ENCODE assay signal across 12 mouse cellular contexts in the genomic region with DNA sequence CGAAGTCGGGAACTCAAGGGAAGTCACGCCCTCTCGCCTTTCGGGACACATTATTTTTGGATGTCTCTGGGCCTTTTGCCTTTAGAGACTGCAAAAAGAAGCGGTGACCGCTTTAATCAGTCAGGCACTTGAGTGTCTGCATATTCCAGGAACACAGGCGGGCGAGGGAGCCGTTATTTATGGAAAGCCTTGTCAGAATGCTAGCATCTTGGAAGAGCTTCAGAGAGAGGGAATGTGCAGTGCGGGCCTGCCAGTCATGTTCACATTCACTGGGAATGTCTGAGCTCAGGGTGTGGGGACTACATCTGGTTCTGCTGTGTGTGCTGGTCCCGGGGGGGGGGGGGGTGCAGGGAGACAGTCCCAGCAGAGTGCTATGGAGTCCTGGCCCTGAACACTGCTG. TPM values are rescaled to one million over a fixed set of nuclear protein-coding genes. Genes with fewer than 3 reads are reported as not detected.
DNase-seq lines count a peak whose midpoint lies in the region; ATAC-seq and TF ChIP-seq lines count a peak whose summit lies in the region.
"Had no signal": no experiment of that assay in that cellular context is flagged by ENCODE, and none has a peak within 500 bp of the region (broad histone marks: within the 10 kb centered on the region; RNA-seq: fewer than 3 reads in every experiment).

No protein-coding gene starts in this region.

- no peaks in the 10 kb centered on the region for H3K27me3 ChIP-seq in hindbrain, embryonic 11.5 days (ENCODE audit: control insufficient read depth, insufficient read depth, low read length)

- no peak overlapping the region for H3K4me3 ChIP-seq in layer of hippocampus, adult 2 months
- no peak overlapping the region; the same call in 1 of the 2 replicates for H3K4me3 ChIP-seq in gastrocnemius, adult 2 months
- no peak overlapping the region for H3K4me3 ChIP-seq in hindbrain, embryonic 11.5 days (ENCODE audit: low read depth, low read length)

- H3K27ac ChIP-seq in layer of hippocampus, adult 2 months, result no peak overlapping the region; the same call in 1 of the 2 replicates
- H3K27ac ChIP-seq in gastrocnemius, adult 2 months, result peak overlapping the region; percentile 81
- no peak overlapping the region for H3K27ac ChIP-seq in hindbrain, embryonic 11.5 days (ENCODE audit: low read depth, low read length)
- H3K27ac ChIP-seq: hindbrain, embryonic 14.5 days had no signal

- no peaks in the 10 kb centered on the region for H3K9me3 ChIP-seq in hindbrain, embryonic 11.5 days (ENCODE audit: control insufficient read depth, low read length)

- WGBS in hindbrain, embryonic 11.5 days, result 90% methylated on average over 12 of the region's 12 CpGs

- H3K4me2 ChIP-seq in hindbrain, embryonic 11.5 days (replicated peaks; ENCODE audit: low read depth, low read length), result no peak overlapping the region
- H3K4me2 ChIP-seq: hindbrain, embryonic 14.5 days; liver, embryonic 11.5 days had no signal

- ATAC-seq in hindbrain, embryonic 11.5 days (ENCODE audit: low FRiP score), result no peak
- ATAC-seq in CD4-positive, CD25-positive, alpha-beta regulatory T cell, adult 4 months, result no peak

- H3K36me3 ChIP-seq in hindbrain, embryonic 11.5 days (ENCODE audit: control insufficient read depth, insufficient read depth, low read length), result no peaks in the 10 kb centered on the region

- intact Hi-C loops in gastrocnemius, adult 2 months (cut with DNase I), result no loop called here
- intact Hi-C loops in heart, postnatal 25 days (cut with DNase I), result no loop called here

- no peak for TF ChIP-seq CTCF in layer of hippocampus, adult 2 months (conservative IDR thresholded peaks at IDR 0.05)
- TF ChIP-seq CTCF in gastrocnemius, adult 2 months (IDR thresholded peaks at IDR 0.05), result no peak

- no peak overlapping the region for H3K9ac ChIP-seq in hindbrain, embryonic 11.5 days (ENCODE audit: low read depth, low read length)
- H3K9ac ChIP-seq: hindbrain, embryonic 14.5 days had no signal

- DNase-seq in layer of hippocampus, adult 2 months (ENCODE audit: low spot score in 2 of 2), result peak; percentile 41 to 44
- DNase-seq in layer of hippocampus, postnatal 25 days (ENCODE audit: extremely low spot score in 1 of 2, low spot score in 1 of 2), result no peak
- peak; percentile 79 for DNase-seq in gastrocnemius, adult 2 months
- DNase-seq in heart, postnatal 25 days (ENCODE audit: low spot score), result peak; percentile 45
- peak; percentile 70 to 82 for DNase-seq in right cerebral cortex, postnatal 10 days (ENCODE audit: low spot score in 2 of 2)
- no peak for DNase-seq in hindbrain, embryonic 11.5 days (ENCODE audit: low spot score)
- DNase-seq in embryo, embryonic 10.5 days (ENCODE audit: low spot score), result no peak

- H3K4me1 ChIP-seq in hindbrain, embryonic 11.5 days (replicated peaks; ENCODE audit: control insufficient read depth, insufficient read depth, low read length), result no peaks in the 10 kb centered on the region

RNA-seq across cellular contexts. Expression of gene 1700016D06Rik, which starts 5.0 kb away (rescaled TPM):
- not detected for total RNA-seq in layer of hippocampus, adult 2 months (2021)
- total RNA-seq in layer of hippocampus, postnatal 25 days (2021), result not detected
- total RNA-seq in gastrocnemius, adult 2 months (2021), result not detected
- total RNA-seq in heart, postnatal 25 days (2021), result not detected
- not detected in 2 replicates for polyA plus RNA-seq in hindbrain, embryonic 11.5 days (2014; fragmentation: Nextera tagmentation; extraction: Ambion mirVana)
- polyA plus RNA-seq in CD4-positive, CD25-positive, alpha-beta regulatory T cell, adult 4 months (2017; shearing (Covaris generic)), result under 1 TPM; 0.51 to 0.54 TPM
- total RNA-seq: MEL; neutrophil, adult 5-6 weeks had no signal
- polyA plus RNA-seq: hindbrain, embryonic 14.5 days; liver, embryonic 11.5 days had no signal

RNA-seq across cellular contexts. Expression of gene Arhgef7, which starts 21.7 kb away (rescaled TPM):
- 100 to 1,000 TPM; 120 to 123 TPM for total RNA-seq in layer of hippocampus, adult 2 months (2021)
- total RNA-seq in layer of hippocampus, postnatal 25 days (2021), result 100 to 1,000 TPM; 120 to 133 TPM
- total RNA-seq in gastrocnemius, adult 2 months (2021), result 10 to 100 TPM; 30.3 to 50.9 TPM
- total RNA-seq in heart, postnatal 25 days (2021), result 100 to 1,000 TPM; 153 to 155 TPM
- 54.3 and 57.0 TPM in 2 replicates for polyA plus RNA-seq in hindbrain, embryonic 11.5 days (2014; fragmentation: Nextera tagmentation; extraction: Ambion mirVana)
- 10 to 100 TPM; 33.2 to 42.6 TPM for polyA plus RNA-seq in CD4-positive, CD25-positive, alpha-beta regulatory T cell, adult 4 months (2017; shearing (Covaris generic))

Comparison
In these comparisons a context has a peak if more than half of its experiments do, and no peak if none do; other contexts are left out.
1. DNase-seq: peak in layer of hippocampus, adult 2 months (2 of 2), gastrocnemius, adult 2 months (single experiment), heart, postnatal 25 days (single experiment) and right cerebral cortex, postnatal 10 days (2 of 2); none in layer of hippocampus, postnatal 25 days (0 of 2), hindbrain, embryonic 11.5 days (single experiment) and embryo, embryonic 10.5 days (single experiment).